Mouse (Mus musculus) brain, embryonic 14.5 days (tissue): Measurements from ENCODE around the gene Slitrk1.

ENCODE experiments used
- CTCF ChIP-seq: fragments of 200-500 bp; IDR thresholded peaks from 2 replicates; pipeline ENCODE4 v1.5.1; 2012; ENCODE audit warnings: inconsistent platforms, mild to moderate bottlenecking, moderate library complexity, borderline replicate concordance; ENCODE audit not compliant: insufficient read depth, insufficient read length; ENCODE audit errors: extremely low read depth
- POLR2A ChIP-seq: fragments of 200-500 bp; IDR thresholded peaks from 2 replicates; pipeline ENCODE4 v1.6.1; 2012; ENCODE audit warnings: mild to moderate bottlenecking, inconsistent platforms, borderline replicate concordance; ENCODE audit not compliant: poor library complexity, insufficient read depth, insufficient read length, severe bottlenecking; ENCODE audit errors: extremely low read depth

- no peak for TF ChIP-seq CTCF
- no peak for TF ChIP-seq POLR2A
Observed at GRCm38 (mm10) chr14:108912021-108912875, 1.7 kb downstream of the Slitrk1 start.
